Mouse (Mus musculus) CD4-positive helper T cell, adult 2 months (primary cell): ENCODE measurements around the gene Dab2ip.

ENCODE experiments used
- DNase-seq: peaks from one replicate; pipeline ENCODE4 v3.0.0-alpha.2; 2012; ENCODE audit warnings: low read depth, missing footprints, low spot score

Gene Dab2ip

GRCm38 (mm10) chr2:35595102-35595501, 37.0 kb downstream of the Dab2ip start:
- DNase-seq, result no peak

DNA sequence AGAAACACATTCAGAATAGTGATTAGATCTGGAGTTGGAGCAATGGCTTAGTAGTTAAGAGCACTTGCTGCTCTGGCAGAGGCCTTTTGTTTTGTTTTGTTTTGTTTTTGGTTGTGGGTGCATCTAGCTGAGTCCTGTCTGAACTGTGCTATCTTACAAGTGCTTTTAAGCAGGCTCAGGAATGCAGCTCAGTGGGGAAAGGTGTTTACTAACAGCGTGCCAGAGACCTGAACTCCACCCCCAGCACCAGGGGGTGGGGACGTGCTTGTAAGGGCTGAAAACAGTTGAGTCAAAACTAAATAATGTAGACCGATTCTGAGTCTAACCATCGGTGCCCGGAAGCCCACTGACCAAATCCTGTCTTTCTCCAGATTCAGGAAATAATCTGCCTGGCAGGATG, 37.7 kb downstream of the Dab2ip start:
- no peak for DNase-seq

- DNase-seq, result no peak
These were observed 38.7 kb downstream of the Dab2ip start for GRCm38 (mm10) chr2:35596796-35597195.

DNA sequence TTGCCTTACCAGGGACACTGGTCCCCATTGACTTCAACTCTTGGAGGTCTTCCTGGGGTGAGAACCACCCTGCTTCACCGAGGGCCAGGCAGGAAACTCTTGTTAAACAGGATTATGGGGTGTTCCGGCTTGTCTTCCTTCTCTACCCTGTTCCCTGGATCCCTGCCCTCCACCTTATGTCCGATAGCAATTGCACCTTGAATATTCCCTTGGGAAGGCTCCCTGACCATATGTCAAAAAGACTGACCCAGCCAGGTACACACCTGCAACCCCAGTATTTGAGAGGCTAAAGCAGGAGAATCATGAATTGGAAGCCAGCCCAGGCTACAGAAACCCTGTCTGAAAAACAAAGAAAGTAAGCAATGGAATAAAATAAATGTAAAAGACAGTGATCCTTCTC, 40.8 kb downstream of the Dab2ip start:
- no peak for DNase-seq

DNA sequence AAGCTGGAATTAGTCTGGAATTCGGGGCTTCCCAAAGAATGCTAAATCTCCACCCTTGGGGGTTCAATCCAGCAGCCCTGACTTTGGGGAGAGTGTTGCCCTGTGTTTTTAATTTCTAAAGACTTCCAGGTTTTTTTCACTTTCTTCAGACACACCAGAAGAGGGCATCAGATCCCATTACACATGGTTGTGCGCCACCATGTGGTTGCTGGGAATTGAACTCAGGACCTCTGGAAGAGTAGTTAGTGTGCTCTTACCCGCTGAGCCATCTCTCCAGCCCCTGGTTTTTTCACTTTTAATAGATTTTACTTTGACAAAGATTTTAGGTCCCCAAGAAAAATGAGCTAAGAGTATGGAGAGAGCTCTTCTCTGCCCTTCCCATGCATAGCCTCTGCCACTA, 43.6 kb downstream of the Dab2ip start:
- DNase-seq, result no peak

DNA sequence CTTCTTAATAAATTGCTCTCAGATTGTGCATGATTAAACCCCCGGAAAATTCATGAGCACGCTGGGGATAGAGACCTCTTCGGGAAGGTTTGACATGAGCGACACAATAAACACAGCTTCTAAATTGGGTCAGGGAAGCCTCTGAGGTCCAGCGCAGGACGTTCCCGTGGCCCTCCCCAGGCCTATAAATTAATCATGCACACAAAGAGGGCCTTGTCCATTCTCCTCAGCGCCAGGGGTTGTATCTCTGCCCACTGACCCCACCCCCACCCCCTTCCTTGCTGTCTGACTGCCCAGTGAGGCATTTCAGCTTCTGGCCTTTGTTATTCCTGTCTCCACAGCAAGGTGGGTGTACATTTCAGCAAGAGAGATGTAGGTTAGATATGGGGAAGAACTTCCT, 49.4 kb downstream of the Dab2ip start:
- DNase-seq, result no peak

DNA sequence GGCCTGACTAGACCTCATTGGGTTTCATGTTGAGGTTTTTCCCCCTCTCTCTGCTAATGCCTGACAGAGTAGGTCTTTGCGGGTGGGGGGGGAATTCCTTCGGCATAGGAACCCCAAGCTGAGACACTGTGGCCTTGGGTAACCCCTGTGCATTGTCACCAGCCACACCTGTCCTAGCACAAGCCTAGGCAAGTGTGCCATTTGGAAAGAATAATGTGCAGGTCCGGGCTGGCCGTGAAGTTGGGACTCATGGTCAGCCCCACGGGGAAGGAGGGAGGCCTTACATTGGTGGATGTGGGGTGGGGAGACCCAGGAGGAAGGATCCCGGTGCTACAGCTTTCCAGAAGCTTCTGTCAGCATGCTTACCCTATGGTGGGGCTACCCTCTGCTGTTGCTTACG, 50.8 kb downstream of the Dab2ip start:
- no peak for DNase-seq

GRCm38 (mm10) chr2:35609317-35609716, 51.3 kb downstream of the Dab2ip start:
- DNase-seq, result no peak

- DNase-seq, result no peak
These were observed 52.3 kb downstream of the Dab2ip start for GRCm38 (mm10) chr2:35610168-35610951.

- no peak for DNase-seq
These were observed 52.9 kb downstream of the Dab2ip start for GRCm38 (mm10) chr2:35610976-35611375.

DNA sequence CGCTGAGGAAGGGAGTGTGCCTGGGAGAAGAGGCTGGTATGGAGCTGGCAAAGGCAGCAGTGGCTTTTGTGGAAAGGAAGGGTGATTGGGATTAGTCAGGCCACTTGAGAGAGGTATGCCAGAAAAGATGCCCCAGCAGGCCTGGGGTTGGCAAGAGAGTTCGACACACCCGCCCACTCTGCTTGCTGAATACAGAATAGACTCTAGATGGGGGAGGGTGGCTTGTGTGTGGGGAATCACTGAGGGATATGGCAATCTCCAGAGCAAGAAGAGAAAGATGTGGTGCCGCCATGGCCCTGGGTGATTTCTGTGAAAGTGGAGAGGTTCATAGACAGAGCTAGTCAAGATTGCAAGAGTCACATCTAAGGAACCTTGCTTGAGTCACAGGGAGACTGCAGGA, 53.6 kb downstream of the Dab2ip start:
- DNase-seq, result no peak

GRCm38 (mm10) chr2:35612297-35612696, 54.2 kb downstream of the Dab2ip start:
- DNase-seq, result no peak

- no peak for DNase-seq
These were observed 55.9 kb downstream of the Dab2ip start for GRCm38 (mm10) chr2:35613946-35614353.

DNA sequence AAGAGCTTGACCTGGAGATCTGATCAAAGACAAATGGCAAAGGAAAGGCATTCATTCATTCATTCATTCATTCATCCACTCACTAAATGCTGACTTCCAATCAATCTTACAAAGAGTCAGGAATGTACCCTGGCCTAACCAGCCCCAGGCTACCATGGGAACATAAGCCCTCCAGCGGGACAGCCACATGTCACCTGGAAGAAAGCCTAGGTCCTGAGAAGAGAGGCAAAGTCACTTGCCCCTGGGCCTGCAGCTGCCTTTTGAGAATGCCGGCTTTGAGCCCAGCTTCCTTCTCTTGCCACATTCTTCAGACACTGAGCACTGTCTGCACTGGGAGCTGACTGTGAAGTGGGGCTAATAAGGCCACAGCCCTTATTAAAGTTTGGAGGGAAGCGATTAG, 56.3 kb downstream of the Dab2ip start:
- DNase-seq, result no peak

- no peak for DNase-seq
These were observed 57.3 kb downstream of the Dab2ip start for GRCm38 (mm10) chr2:35615366-35615765.

DNA sequence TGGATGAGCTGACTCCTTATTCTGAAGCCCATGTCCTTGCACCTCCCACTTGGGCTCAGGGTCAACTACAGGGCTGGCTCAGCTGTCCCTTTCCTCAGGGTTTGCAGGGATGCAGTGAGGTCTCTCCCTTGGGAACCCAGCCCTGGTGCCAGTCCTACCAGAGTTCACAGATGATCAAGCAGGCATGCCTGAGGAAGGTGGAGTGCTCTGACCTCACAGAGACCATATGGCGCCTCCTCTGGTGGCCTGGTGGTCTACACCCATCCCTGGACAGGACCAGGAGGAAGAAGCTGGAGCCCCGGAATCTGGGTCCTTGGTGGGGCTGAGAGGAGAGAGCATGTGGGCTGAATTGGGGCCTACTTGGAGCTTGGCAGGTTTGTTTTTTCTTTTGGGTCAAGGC, 57.9 kb downstream of the Dab2ip start:
- DNase-seq, result no peak

DNA sequence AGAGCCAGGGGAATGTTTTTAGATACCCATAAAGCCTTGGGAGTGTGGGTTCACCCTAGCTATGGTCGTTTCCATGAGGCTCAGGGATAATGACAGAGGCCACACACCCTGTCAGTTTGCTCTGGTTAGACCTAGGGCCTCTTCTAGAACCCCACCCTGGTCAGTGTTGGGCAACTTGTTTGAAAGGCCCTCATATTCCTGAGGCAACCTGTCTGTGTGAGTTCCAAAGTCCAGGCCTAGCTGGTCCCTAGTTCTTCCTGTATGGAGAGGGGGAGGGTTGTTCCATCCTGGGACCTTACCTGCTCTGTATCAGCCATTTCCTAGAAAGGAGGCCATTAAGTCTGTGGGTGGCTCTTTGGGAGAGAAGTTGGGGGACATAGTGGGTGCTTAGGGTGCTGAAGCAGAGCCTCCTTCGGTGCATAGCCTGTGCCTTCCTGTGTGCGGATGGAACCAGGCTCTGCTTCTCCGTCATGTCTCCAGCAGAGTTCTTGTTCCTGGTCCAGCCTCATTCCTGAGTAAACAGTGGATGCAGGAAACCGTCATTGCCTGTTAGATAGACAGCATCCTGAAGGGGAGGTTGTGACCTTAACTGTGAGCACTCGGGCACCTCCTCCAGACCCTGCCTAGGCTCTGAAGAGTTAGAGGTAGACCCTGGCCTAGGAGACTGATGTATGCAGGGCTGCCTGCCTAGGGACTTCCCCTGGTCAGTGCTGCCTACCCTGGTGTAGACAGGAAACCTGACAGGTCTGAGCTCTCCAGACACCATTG, 59.0 kb downstream of the Dab2ip start:
- no peak for DNase-seq

- DNase-seq, result no peak
These were observed 60.9 kb downstream of the Dab2ip start for GRCm38 (mm10) chr2:35618981-35619380.

DNA sequence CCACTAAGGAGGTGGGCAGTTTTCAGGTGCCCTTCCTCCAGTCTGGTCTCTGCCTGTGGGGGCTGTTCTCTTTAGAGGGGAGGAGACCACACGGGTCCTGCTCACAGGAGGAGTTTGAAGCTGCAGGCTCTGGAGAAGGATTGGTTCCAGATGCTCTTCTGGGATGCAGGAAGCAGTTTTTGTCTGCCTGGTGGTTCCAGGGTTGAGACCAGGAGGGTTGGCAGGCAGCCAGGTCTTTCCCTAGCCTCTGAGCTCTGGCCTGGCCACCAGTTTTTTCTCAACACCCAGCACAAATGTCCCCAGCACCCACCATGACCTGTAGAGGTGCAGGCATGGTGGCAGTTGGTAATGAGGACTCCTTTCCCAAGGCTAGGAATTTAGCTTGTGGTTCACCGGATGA, 61.5 kb downstream of the Dab2ip start:
- no peak for DNase-seq

DNA sequence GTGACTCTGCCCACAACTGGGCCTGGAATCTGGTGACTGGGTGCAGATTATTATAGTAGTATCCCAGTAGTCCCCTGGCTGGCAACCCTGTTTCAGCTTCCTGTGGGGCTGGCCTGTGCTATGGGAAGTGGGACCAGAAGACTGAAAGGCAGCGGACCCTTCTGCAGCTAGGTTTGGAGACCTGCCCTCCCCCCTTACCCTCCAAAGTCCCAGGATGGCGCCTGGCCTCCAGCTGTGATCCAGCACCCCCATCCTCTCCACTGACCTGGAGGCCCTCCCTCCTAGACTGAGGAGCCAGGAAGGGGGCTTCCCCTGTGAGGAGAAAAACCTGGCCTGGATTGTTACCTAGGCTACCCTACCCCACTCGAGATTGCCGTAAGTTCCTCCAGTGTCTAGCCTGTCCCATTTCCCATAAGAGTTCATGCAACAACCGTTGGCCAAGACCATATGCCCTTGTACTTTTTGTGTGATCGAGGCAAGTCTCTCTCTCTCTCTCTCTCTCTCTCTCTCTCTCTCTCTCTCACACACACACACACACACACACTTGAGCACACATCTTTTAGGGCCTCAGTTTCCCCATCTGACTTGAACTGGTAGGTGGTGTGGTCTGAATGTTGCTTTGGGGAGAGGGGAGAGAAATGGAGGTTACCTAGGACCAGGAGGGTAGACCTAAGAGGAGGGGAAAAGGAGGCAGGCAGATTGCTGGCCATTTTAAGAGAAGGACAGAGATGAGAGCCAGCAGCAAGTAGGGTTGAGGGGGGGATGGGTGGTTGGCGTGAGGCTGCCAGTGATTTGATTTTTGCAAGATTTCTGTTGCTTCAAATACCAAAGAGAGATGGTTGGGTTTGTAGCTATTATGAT, 62.5 kb downstream of the Dab2ip start:
- DNase-seq, result no peak

GRCm38 (mm10) chr2:35621225-35621519, 63.1 kb downstream of the Dab2ip start:
- no peak for DNase-seq

DNA sequence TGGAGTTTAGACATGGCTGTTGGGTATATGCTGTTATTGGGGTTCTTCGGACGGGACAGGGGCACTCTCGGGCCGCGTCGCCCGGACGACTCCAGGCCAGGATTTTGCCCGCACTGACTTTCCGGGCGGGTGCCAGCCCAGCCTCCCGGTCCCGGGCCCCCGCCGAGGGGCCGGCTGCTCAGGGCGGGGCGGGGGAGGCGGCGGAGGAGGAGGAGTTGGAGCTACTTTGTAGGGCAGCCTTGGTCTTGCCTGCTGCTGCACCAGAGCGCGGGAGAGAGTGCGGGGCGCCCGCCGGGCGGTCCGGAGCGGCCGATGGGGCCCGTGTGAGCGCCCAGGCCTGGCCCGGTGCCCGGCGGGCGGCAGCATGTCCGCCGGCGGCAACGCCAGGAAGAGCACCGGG, 63.7 kb downstream of the Dab2ip start:
- no peak for DNase-seq
